Mouse (Mus musculus) embryo, embryonic 11 days (tissue): ENCODE results near the gene Sptb.
A peak's percentile ranks its signal among the peaks of the same experiment; 100 is the strongest.

Source experiments
- DNase-seq: peaks from one replicate; pipeline ENCODE4 v3.0.0-alpha.2; 2015

The Sptb gene

DNA sequence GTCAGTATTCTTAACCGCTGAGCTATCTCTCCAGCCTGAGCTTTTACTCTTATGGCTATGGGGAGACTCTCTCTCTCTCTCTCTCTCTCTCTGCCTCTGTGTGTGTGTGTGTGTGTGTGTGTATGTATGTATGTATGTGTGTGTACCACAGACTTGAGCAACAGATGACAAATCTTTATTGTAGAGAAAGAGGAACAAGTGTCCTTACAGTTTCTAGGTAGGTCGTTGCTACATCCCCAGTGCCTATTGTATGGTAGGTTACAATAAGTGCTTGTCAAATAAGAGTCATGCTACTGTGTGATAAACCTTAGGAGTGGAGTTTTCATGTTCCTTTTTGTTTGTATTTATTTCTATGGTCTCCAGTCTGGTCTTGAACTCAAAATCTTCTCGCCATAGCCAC is 170.2 kb downstream of the Sptb start:
- no peak for DNase-seq

- no peak for DNase-seq
Observed at GRCm38 (mm10) chr12:76537434-76537833, 172.9 kb downstream of the Sptb start.

GRCm38 (mm10) chr12:76536591-76537153 is 173.7 kb downstream of the Sptb start:
- no peak for DNase-seq

DNA sequence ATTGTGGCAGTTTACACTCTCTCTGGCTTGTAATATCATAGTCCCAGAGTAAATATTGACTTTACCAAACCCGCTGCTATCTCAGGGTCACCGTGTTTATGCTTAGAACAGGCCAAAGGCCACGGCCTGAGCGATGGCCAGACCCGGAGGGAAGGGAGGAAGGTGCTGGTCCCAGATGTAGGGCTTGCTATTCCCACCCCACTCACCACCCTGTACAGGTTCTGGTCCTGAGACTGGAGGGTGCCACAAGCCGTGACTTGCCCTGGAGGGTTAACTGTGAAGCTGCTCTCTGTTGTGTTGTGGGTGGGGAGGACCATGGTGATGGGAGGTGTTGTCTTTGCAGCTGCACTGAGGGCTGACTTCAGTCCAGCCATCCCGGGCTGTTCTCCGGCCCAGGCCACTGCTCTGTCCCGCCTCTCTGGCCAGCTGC is 174.9 kb downstream of the Sptb start:
- no peak for DNase-seq

GRCm38 (mm10) chr12:76534641-76535283 is 175.6 kb downstream of the Sptb start:
- no peak for DNase-seq

DNA sequence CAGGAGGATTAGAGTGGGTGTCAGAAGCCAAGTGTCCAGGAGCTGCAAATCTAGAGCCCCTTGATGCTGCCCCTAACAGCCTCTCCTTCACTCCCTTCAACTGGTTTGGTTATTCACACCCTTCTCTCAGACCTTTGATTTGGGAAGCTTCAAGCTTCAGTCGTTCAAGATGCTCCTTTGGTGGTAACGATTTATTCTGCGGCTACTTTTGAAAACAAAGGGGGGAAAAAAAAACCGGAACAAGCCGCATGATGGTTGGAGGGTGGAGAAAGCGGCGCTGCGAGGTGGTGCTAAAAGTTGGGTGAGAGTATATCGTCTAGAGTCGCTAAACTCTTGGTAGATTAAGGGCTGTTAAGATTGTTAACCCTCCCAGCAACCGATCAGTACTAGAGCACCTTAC is 176.1 kb downstream of the Sptb start:
- DNase-seq = no peak

DNA sequence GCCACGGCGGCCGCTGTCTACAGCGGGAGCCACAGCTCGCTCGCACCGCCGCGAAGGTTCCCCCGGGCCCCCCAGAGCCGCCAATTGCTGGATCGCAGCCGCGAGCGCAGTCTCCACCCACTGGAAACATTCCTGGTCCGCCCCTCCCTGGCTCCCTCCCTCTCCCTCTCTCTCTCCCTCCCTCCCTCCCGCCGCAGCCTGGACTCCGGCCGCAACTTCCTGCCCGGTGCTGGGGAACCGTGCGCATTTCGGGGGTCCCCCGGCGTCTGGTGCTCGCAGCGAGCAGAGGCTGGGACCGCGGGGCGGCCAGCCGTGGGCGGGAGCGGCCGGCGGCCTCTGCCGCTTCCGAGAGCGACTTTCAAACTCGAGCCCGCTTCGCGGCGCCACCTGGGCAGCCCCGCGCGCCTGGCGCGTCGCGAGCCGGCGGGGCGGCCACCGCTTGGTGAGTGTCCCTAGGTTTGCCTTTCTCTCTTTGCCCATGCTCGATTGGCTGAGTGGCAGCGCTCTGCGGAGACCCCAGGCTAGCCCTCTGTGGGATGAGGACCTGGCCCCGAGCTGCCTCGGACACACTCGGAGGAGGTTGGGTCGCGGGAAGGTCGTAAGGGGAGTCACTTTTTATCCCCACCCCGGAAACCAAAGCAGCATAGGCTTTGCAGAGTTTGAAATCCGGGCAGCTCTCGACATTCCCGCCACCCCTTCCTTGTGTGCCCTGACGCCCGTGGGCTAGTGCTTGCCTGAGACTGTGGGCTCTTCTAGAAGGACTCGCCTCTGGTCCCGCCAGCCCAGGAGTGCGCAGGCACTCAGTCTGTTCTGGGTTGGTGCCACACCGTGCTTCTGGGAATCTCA is 176.7 kb downstream of the Sptb start:
- DNase-seq = peak; percentile 84

DNA sequence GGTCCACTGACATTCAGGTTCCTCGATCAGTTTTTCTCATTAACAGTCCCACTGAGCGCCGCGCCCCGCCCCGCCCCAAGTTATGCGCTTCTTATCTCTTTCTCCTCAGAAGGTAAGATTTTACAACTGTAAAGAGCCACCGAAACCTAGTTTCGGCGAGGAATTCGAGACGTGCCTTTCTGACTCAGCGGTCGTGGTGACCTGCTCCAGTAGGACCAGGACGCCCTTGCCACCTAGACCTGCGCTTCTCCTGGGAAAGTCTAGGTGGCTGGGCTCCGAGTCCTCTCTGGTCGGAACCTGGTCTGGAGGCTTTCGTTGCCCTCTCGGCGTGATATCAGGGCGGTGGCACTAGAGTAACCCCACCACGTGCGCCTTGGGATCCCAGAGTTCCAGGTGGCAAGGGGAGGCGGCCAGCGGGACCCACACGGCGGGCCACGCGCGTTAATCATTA is 177.4 kb downstream of the Sptb start:
- no peak for DNase-seq

DNA sequence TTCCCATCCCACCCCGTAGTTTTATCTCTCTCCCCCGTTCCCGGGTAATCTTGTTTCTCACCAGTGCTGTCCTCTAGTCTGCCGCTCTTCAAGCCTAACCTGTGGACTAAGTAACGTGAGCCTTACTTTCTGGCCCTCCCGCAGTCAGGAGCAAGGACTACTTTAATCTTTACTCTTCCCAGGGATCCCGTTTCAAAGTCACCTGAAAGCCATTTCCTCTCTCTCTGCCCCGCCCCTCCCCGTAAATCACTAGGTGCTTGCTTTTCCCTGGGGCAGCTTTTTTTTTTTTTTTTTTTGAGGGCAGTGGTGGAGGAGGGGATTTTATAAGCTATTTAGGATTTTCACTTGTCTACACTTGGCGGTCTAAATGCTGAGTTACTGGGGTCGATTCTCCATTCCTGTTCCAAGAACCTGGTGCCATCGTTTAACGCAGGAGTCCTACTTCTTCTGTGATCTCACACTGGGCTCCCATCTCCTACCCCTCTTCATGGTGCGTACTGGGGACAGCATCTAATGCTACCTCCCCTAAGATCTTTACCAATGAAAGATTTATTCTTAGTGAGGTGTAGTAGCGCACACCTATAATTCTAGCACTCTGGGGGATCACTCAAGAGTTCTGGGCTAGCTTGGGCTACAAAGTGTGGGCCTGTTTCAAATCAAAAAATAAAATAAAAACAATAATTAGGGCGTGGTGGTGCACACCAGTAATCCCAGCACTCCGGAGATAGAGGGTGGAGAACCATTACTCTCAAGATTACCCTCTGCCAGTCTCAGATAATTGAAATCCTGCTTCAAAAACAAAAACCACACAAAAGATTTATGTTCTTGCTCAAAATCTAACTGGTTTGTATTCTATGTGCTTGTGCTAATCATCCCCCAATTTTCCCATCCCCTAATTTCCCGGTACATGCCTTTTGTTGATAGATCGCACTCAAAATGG is 178.1 kb downstream of the Sptb start:
- DNase-seq = peak; percentile 56

- no peak for DNase-seq
Observed at GRCm38 (mm10) chr12:76530580-76531139, 179.7 kb downstream of the Sptb start, which contains the start of gene Plekhg3. Gene Plekhg3, plus strand, starts transcription at chr12:76530891.
